Mouse (Mus musculus) midbrain, embryonic 14.5 days (tissue): ENCODE measurements around the gene Cacng3. TPM values are rescaled to one million over a fixed set of nuclear protein-coding genes. Genes with fewer than 3 reads are reported as not detected.
A peak's percentile ranks its signal among the peaks of the same experiment; 100 is the strongest.

Experiments
- ATAC-seq: fragments of 200-750 bp; cut with Nextera tagmentation; 2 replicates; pipeline ENCODE4 v1.8.0; 2017; ENCODE audit warnings: moderate number of reproducible peaks, moderate library complexity; ENCODE audit not compliant: low FRiP score, low TSS enrichment
- DNase-seq: peaks from one replicate; pipeline ENCODE4 v3.0.0-alpha.2; 2015
- H3K27ac ChIP-seq: fragments of 300-500 bp; sonication (generic); replicated peaks from 2 replicates; pipeline ENCODE4 v1.5.1; 2014; ENCODE audit warnings: mild to moderate bottlenecking, low read depth, low read length, moderate library complexity
- H3K27me3 ChIP-seq: fragments of 300-500 bp; sonication (generic); 2 replicates; pipeline ENCODE4 v1.6.1; 2014; ENCODE audit warnings: low read length, control low read depth, mixed read lengths; ENCODE audit not compliant: control insufficient read depth, insufficient read depth
- H3K36me3 ChIP-seq: fragments of 300-500 bp; sonication (generic); 2 replicates; pipeline ENCODE4 v1.6.1; 2014; ENCODE audit warnings: low read length, control low read depth; ENCODE audit not compliant: control insufficient read depth, insufficient read depth
- H3K4me1 ChIP-seq: fragments of 300-500 bp; sonication (generic); 2 replicates; pipeline ENCODE4 v1.6.1; 2014; ENCODE audit warnings: mild to moderate bottlenecking, antibody characterized with exemption, low read length, control low read depth; ENCODE audit not compliant: control insufficient read depth, insufficient read depth
- H3K4me2 ChIP-seq: fragments of 300-500 bp; sonication (generic); 2 replicates; pipeline ENCODE4 v1.6.1; 2014; ENCODE audit warnings: mild to moderate bottlenecking, low read length, moderate library complexity
- H3K4me3 ChIP-seq: fragments of 300-500 bp; sonication (generic); replicated peaks from 2 replicates; pipeline ENCODE4 v1.5.1; 2014; ENCODE audit warnings: low read depth, low read length
- H3K9ac ChIP-seq: fragments of 300-500 bp; sonication (generic); replicated peaks from 2 replicates; pipeline ENCODE4 v1.6.1; 2014; ENCODE audit warnings: mild to moderate bottlenecking, low read length, moderate library complexity
- H3K9me3 ChIP-seq: fragments of 300-500 bp; sonication (generic); 2 replicates; pipeline ENCODE4 v1.6.1; 2016; ENCODE audit warnings: low read length, control low read depth, mixed read lengths; ENCODE audit not compliant: control insufficient read depth
- WGBS: fragments of 180-500 bp; shearing (Covaris S2); extraction: QIAGEN DNeasy Blood & Tissue Kit; methylation state at CpG from one replicate; pipeline ENCODE4 v1.1.7; 2014; 5-methylcytosine and 5-hydroxymethylcytosine counted together
- polyA plus RNA-seq: library from polyadenylated mRNA; unstranded; fragments of >200 nt; fragmentation: Nextera tagmentation; extraction: Ambion mirVana; gene quantifications from 2 replicates; pipeline ENCODE4 v1.2.1, GENCODE M21; 2014

The Cacng3 gene
- polyA plus RNA-seq, 1 experiment from 2014 or later: 17.2 TPM

DNA sequence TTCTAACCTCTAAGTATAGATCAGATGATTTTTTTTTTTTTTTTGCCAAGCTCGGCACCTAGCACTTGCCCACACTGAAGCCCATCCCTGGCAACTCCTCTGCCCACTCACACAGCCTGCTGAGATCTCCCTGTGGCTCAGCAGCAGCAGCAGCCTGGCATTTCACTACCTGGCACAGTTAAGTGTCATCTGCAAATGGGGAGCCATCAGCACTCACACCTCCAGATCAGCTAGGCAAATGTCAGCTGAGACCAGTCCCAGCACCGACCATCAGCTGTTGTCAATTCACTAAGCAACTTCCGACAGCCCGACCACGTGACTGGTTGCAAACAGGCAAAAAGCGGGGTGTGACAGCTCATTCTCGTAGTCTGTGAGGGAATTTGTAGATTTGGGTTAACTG, 109.3 kb downstream of the Cacng3 start:
- H3K27me3 ChIP-seq: no peaks in the 10 kb centered on the region
- H3K4me1 ChIP-seq: no peaks in the 10 kb centered on the region
- no peak overlapping the region for H3K4me3 ChIP-seq
- ATAC-seq: no peak
- H3K9me3 ChIP-seq: no peaks in the 10 kb centered on the region
- no peak overlapping the region for H3K27ac ChIP-seq
- H3K9ac ChIP-seq: no peak overlapping the region
- H3K4me2 ChIP-seq: no peak overlapping the region
- 77% methylated on average over 7 of the region's 7 CpGs for WGBS
- no peak for DNase-seq
- H3K36me3 ChIP-seq: no peaks in the 10 kb centered on the region

DNA sequence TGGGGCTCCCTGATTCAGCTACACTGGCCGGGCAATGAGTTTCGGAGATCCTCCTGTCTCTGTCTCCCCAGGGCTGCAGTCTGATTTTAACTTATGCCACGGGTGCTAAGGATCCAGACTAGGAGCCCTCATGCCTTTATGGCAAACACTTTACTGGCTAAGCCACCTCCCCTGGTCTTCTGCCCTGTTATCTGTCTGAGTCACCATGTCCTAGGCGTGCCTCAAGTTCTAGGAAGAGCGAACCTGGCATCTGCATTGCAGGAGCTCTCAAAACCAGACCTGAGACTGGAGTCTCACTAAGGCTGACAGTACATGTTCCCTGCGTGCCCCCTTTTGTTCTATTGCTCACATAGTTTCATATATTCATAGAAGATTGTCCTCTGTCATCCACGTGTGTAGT, 119.6 kb downstream of the Cacng3 start:
- Histone ChIP-seq H3K4me2 (no peak overlapping the region), H3K27ac (no peak overlapping the region)

DNA sequence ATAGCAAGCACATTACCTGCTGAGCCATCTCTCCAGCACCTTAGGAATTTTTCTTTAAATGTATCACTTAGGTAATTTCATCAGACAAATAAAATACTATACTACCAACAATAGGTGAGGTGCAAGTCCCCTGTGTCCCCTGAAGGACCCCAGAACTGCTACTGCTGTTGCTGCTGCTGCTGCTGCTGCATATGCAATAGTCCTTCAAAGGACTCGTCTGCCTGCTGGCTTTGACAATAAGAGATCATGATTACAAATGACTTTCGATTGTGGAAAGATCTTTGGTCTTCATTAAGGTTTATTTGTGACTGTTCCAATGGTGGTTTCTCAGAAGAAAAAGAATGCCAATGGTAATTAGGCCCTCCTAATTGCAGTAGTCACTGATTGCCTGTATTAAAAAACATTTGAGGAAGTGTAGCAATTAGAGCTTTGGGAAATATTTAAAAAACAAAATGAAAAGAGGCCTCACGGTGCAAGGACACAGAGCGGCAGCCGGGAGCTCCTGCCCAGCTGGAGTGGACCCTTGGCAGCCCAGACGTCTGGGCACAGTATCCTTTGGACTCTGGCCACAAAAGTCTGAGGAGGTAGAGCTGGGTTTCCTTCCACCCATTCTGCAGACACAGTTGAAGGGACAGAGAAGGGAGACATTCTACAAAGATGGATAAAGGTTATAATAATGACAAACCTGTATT, 123.5 kb downstream of the Cacng3 start:
- ATAC-seq: no peak
- Histone ChIP-seq H3K4me2 (no peak overlapping the region), H3K9ac (no peak overlapping the region), H3K36me3 (no peaks in the 10 kb centered on the region), H3K4me1 (no peaks in the 10 kb centered on the region), H3K4me3 (no peak overlapping the region), H3K27me3 (no peaks in the 10 kb centered on the region), H3K9me3 (no peaks in the 10 kb centered on the region), H3K27ac (no peak overlapping the region)
- no peak for DNase-seq
- WGBS: 52% methylated on average over 6 of the region's 6 CpGs

More for the DNA sequence above, 119.6 kb downstream of the Cacng3 start:
- ATAC-seq (no peak), DNase-seq (no peak)
- Histone ChIP-seq H3K27me3 (no peaks in the 10 kb centered on the region), H3K9me3 (no peaks in the 10 kb centered on the region), H3K9ac (no peak overlapping the region), H3K4me3 (no peak overlapping the region), H3K36me3 (no peaks in the 10 kb centered on the region), H3K4me1 (no peaks in the 10 kb centered on the region)
- WGBS: 90% methylated on average over 7 of the region's 7 CpGs

DNA sequence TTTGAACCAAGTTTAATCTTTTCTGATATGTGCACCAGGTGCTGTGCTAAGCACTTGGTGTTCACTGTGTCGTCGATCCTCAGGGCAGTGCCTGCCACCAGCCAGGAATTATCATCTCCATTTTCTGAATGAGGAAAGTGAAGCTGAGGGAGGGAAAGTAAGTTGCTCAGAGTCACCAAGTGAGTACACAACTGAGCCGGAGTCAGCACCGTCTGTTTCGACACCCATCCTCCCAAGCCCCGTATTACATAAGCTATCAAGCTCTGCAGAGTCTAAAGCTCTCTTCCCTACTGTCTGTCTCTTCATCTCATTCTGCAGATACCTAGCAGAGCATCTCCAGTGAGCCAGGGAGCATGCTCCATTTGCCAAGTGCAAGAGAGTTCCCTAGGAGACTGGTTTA, 124.8 kb downstream of the Cacng3 start:
- Histone ChIP-seq H3K4me3 (no peak overlapping the region), H3K9ac (no peak overlapping the region), H3K4me1 (no peaks in the 10 kb centered on the region), H3K27ac (no peak overlapping the region), H3K9me3 (no peaks in the 10 kb centered on the region), H3K27me3 (no peaks in the 10 kb centered on the region), H3K36me3 (no peaks in the 10 kb centered on the region), H3K4me2 (no peak overlapping the region)
- 92% methylated on average over 6 of the region's 6 CpGs for WGBS
- ATAC-seq (no peak), DNase-seq (no peak)

DNA sequence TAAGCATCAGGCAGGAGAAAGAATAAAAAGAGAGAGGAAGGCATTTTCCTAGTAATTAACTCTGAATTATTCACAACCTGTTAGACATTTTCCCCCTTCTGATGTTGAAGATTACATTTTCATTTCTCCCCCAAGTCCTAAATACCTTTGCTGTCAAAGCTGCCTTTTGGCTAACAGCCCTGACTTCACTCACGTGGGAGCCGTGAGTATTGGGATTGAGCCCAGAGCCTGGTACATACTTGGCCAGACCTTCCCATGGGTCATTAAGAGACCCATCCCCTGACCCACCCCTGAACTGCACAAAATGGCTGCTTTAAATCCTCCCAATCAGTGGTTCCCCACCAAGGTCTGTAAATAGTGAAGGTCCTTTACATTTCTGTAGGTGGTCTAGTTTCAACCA, 130.5 kb downstream of the Cacng3 start:
- Histone ChIP-seq H3K4me2 (no peak overlapping the region), H3K27me3 (no peaks in the 10 kb centered on the region), H3K27ac (no peak overlapping the region), H3K9me3 (no peaks in the 10 kb centered on the region), H3K9ac (no peak overlapping the region), H3K4me3 (no peak overlapping the region), H3K36me3 (no peaks in the 10 kb centered on the region), H3K4me1 (no peaks in the 10 kb centered on the region)
- ATAC-seq (no peak), DNase-seq (no peak)
- WGBS: 67% methylated on average over 2 of the region's 2 CpGs

DNA sequence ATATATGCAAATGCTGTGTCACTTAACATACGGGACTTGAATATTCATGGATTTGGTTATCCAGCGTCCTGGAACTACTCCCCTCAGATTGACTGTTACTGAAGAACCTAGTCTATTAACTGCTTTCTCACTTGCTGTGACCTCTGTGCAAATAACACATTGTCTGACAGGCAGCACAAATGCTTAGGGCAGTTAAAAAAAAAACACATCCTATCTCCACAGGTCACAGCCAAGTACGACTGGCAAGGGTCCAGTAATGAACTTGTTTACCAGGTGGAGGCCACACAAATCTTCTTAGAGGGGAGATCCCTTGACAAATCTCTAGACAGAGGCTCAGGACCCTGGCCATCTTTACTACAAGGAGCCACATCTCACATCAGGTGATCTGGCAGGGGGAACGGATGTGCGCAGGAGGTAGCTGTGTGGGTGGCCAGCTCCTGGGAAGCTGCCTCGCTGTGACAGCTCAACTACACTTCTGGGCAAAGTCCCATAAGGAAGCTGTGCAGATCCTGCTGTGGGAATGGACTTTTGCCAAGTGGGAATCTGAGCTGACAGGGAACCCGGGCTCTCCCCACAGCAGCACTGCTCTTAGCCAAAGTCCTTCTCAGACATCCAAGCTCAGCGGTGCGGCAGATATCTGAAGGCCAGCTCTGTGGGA, 133.7 kb downstream of the Cacng3 start:
- no peak for ATAC-seq
- WGBS: 72% methylated on average over 9 of the region's 9 CpGs

DNA sequence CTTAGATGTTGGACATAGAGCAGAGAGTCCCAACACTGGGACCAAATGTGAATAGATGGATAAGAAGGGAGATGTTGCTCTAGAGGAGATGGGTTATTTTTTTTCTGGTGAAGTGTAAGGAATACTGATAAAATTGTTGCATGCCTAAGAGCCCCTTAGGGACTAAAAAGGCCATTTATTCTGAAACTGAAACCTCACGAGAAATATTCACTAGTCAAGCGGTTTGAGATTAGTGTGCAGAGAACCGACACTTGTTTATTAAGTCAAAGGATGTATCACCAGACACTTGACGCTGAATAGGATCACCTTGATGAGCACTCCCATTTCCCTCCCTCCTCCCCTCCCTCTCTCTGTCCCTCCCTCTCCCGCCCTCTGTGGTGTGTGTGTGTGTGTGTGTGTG, 136.2 kb downstream of the Cacng3 start:
- WGBS: 72% methylated on average over 5 of the region's 5 CpGs
- Histone ChIP-seq H3K27me3 (no peaks in the 10 kb centered on the region), H3K9ac (no peak overlapping the region), H3K27ac (no peak overlapping the region), H3K4me3 (no peak overlapping the region), H3K4me2 (no peak overlapping the region), H3K4me1 (no peaks in the 10 kb centered on the region), H3K9me3 (no peaks in the 10 kb centered on the region), H3K36me3 (no peaks in the 10 kb centered on the region)
- DNase-seq (no peak), ATAC-seq (no peak)

More for the DNA sequence above, 133.7 kb downstream of the Cacng3 start:
- DNase-seq: peak; percentile 38
- no peaks in the 10 kb centered on the region for H3K4me1 ChIP-seq
- H3K9me3 ChIP-seq: no peaks in the 10 kb centered on the region
- H3K4me3 ChIP-seq: no peak overlapping the region
- no peaks in the 10 kb centered on the region for H3K27me3 ChIP-seq
- H3K9ac ChIP-seq: no peak overlapping the region
- H3K27ac ChIP-seq: no peak overlapping the region
- no peaks in the 10 kb centered on the region for H3K36me3 ChIP-seq
- H3K4me2 ChIP-seq: no peak overlapping the region

DNA sequence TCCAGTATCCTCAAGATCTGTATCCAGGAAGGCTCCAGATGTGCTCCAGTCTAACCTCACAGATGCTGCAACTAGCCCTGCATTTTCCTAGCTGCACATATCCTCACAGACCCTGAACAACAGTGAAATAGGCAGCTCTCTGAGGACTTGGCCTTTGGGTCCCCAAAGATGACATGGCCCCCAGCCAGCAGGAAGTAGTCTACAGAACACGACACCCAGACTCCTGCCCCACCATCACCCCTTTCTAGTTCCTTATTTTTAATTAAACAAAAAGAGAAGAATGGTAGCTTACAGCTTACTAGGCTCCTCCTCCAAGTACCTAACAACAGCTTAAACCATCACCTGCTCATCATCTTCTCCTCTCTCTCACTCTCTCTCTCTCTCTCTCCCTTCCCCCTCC, 143.4 kb downstream of the Cacng3 start:
- Histone ChIP-seq H3K4me1 (no peaks in the 10 kb centered on the region), H3K27ac (no peak overlapping the region), H3K27me3 (no peaks in the 10 kb centered on the region), H3K9me3 (no peaks in the 10 kb centered on the region), H3K4me3 (no peak overlapping the region), H3K4me2 (no peak overlapping the region), H3K36me3 (no peaks in the 10 kb centered on the region), H3K9ac (no peak overlapping the region)
- DNase-seq (no peak), ATAC-seq (no peak)
- WGBS: 81% methylated on average over 1 of the region's 1 CpGs

DNA sequence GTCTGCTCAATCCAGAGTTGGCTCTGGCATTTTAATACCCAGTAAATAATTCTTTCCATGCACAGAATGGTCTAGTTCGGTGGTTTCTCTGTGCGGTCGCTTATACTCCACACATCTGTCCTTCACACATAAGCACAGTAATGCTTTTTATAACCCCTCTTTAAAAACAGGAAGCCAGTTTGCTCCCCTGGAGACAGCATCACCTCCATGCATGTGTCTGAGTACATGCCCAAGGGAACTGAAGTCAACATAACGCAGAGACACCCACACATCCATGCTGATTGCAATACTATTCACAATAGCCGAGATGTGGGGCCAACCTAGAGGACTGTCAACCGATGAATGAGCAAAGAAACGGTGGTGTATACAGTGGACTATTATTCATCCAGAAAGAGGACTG, 147.3 kb downstream of the Cacng3 start:
- 89% methylated on average over 7 of the region's 7 CpGs for whole genome bisulfite sequencing
- no peaks in the 10 kb centered on the region for H3K4me1 ChIP-seq
- H3K4me2 ChIP-seq: no peak overlapping the region
- H3K4me3 ChIP-seq: no peak overlapping the region
- no peak overlapping the region for H3K27ac ChIP-seq
- no peak for DNase-seq
- no peak for ATAC-seq
- H3K9ac ChIP-seq: no peak overlapping the region
- no peaks in the 10 kb centered on the region for H3K9me3 ChIP-seq
- no peaks in the 10 kb centered on the region for H3K27me3 ChIP-seq
- no peaks in the 10 kb centered on the region for H3K36me3 ChIP-seq
